Mouse (Mus musculus) B cell, adult 2 months (primary cell): ENCODE data around the gene Olfr620.

Experiments
- DNase-seq, 2 experiments: peaks; one replicate each; pipeline ENCODE4 v3.0.0; 2022

Gene Olfr620

DNA sequence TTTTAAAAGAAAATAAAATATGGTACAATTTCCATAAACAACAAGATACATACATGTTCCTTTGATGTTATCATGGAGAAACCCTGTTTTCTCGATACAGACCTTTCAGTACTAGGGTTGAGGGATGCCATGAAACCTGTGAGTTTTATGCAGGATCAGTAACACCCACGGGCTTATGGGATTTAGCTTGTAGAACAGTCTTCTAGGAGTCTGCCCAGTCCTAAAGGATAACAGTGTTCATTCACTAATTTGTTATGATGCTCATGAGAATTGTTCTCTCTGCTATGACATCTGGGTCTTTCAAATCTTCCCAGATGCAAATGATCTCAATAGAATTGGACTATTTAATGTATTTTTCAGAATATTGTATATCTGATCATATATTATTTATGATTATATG lies at the start of gene Olfr620:
Gene Olfr620 (minus strand): TSS at position 101 of the 400 bp plus-strand sequence.
- DNase-seq = no peak

DNA sequence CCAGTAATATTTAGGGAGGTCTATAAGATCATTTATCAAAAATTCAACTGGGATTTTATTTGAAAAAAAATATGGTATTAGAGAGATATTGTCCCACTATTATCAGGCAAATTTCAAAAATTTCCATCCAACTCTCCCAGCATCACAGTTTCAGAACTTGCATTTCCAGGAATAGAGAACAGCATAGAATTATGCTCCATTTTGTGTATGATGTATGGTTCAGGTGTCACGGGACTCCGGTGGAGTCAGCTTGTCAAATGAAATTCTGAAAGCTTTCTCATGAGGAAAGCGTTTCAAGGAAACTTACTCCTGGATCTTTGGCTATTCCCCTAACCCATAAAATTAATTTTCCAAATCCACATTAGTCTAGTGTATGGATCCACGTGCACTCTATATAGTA lies 31.7 kb upstream of the Olfr620 start:
- no peak for DNase-seq

DNA sequence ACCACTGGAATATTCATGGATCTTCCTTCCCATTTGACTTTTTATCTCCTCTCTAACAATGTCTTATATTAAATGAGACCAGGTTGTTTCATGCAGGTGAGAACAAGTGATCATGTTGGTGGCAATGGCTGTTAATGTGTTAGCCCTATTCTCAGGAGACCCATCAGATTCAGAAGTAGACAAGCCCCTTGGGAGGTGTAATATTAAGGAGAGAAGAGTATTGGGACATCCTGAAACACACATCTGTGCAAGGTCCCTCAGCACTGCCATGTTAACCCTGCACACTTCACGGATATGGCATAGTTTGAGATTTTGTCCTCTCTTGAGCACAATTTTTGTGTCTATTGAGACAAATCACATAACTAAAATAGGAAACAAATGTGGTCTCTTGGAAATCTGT lies 30.3 kb upstream of the Olfr620 start, which contains the start of gene Olfr622:
Gene Olfr622 (minus strand): TSS at position 101 of the 400 bp plus-strand sequence.
- DNase-seq = no peak

DNA sequence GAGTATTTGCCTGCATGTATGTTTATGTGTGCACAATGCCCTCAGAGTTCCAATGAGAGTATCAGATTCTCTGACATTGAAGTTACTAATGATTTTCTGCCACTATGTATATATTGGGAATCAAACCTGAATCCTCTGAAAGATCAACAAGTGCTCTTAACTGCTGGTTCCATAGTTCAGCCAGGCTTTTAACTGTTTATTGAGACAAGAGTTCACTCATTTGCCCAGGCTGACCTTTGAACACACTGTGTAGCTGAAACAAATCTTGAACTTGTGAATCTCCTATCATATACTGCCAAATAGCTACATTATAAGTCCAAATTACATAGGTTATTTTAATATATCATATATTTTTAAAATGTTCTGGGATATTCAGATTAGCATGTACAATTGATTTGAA lies 24.5 kb upstream of the Olfr620 start:
- DNase-seq = no peak

DNA sequence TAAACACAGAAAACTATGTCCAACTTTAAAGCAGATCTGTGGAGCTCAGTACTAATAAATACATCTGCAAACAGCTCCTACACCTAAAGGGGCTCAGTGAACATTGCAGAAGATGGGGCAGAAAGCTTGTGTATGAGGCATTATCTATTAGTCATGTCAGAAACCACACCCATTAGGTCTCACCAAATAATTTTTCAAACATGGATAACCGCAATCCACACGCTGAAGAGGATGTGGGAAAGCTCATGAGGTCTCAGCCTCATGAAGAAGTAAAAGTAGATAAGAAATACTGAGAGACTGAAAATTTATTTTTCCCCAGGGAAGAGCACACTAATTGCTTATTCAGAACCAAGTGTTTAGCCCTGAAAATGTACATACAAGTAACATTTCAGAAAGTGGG lies 4.9 kb downstream of the Olfr620 start:
- no peak for DNase-seq

DNA sequence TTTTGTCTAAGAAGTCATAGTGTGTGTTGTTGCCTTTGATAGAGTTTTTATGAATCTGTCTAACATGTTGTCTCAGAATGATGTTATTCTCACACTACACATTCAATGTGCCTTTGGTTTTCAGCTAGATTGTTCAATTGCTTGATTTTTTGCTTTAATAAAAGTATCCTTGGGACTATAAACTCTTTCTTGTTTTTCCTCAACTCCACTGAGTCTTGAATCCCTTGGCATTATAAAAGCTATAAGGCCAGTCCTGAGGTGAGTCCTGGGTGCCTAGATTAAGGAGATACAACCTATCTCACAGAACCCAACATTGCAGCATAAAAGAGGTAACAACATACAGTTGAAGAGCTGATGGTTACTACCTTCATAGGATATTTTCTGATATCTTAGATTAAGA lies 12.1 kb downstream of the Olfr620 start, which contains the start of gene Olfr619:
Gene Olfr619 (plus strand): TSS at position 301 of the 400 bp plus-strand sequence.
- DNase-seq = no peak

DNA sequence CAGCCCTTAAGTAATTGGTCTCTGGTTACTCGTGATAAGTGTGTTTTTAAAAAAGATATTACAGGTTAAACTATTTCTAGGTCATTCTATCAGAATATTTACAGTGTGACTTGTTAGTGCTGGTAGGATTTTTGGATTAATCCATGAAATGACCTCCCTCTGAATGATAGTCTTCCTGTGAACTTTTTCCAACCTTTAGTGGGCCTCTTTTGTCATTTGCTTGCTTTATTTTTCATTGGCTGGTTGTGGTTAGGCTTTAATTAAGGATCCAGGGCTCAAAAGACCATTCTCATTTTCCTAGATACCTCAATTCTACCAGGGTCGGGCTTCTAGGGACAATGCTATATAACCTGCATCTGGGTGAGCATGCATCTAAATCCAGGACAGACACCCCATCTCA lies 22.5 kb downstream of the Olfr620 start, which contains the start of gene Olfr618:
Gene Olfr618 (plus strand): TSS at position 301 of the 400 bp plus-strand sequence.
- no peak for DNase-seq

DNA sequence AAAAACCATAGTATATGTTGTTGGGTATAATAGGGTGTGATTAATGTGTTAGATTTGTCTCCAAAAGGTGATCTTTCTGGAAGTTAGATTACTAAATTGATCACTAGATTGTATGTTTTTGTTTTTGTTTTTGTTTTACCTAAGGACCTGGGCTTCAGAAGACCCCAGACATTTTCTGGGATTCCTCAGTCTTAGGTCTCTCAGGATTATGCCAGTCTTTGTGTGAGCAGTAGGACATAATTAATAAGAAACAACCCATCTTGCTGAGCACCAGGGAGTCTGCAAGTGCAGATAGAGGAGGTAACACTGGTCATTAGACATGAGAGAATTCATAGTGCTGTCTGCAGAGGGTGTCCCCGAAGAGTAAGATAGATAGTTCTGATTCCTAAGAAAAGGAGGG lies 39.6 kb downstream of the Olfr620 start, which contains the start of gene Olfr617:
Gene Olfr617 (plus strand): TSS at position 301 of the 400 bp plus-strand sequence.
- DNase-seq = no peak

DNA sequence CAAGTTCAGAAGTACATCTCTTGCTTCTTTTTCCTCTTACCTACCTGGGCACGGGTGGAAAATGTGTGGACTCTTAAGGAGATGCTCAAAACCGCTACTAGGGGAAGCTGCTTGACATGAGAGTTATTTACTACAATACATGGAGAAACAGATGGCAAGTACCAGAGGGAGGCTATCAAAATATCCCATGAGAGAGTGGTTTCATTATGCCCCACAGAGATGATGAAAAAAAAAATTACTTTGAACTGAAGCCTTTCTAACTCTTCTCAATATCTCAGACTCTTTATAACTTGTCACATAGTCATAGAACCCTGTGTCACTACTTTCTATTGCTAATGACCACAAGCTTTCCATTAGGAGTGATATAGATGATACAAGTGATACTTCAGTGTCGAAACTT lies 43.3 kb downstream of the Olfr620 start, which contains the start of gene Olfr616:
Gene Olfr616 (minus strand): TSS at position 101 of the 400 bp plus-strand sequence.
- DNase-seq = no peak

DNA sequence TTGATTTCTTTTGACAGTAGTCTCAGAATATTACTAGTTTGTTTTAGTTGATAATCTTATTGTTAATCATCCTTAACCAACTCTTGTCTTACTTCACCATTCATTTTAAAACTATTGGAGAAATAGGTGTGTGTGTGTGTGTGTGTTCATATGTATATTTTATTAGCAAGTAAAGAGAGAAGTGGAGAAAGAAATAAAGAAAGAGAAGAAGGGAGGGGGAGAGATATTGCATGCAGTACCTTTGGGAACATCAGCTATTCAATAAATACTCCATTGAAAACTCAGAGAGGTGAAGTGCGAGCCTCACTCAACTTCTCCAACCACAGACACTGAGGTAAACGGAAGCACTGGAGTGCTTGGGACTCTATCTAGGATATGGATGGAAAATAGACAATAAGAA lies 56.6 kb downstream of the Olfr620 start, which contains the start of gene Olfr615:
Gene Olfr615 (plus strand): TSS at position 301 of the 400 bp plus-strand sequence.
- no peak for DNase-seq
